Mouse (Mus musculus): ENCODE measurements around the gene Ivl. TPM values are rescaled to one million over a fixed set of nuclear protein-coding genes. Genes with fewer than 3 reads are reported as not detected.

Ivl gene
- 0.26 and 0.28 TPM in 2 replicates for polyA plus RNA-seq (2012; rRNA removed)

DNA sequence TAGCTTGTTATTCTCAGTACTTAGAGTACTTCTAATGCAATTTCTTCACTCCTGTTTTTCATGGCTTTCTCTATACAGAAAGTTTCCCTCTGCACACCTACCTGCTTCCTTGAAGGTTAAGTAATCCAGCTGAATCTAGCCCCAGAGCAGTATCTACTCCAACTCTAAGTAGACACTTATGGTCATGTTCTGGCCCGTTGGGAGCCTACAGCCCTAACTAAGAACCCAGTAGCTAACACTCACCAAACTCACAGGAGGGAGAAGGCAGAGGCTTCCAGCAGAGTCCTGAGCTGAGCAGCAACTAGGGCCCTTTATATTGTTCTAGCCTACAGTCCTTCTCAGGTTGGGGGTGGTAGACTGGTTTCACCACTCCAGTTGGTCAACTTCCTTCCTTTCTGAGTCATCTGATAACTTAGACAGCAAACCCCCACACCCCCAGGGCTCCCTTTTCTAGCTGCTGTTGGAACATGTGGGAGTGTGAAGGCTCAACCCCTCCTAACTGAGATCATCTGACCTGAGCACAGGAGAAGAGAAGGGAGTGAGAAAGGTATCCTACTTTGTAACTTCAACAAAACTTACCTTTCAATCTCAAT lies at the start of gene Ivl:
Ivl (minus strand) TSS at position 287 of the 593 bp plus-strand sequence.
- no peak for DNase-seq
- Histone ChIP-seq H3K27me3 (ENCODE audit: control insufficient read depth, insufficient read depth, low read length) (no peaks in the 10 kb centered on the region), H3K36me3 (ENCODE audit: control insufficient read depth, insufficient read depth, low read length) (no peaks in the 10 kb centered on the region), H3K27ac (ENCODE audit: control insufficient read depth, insufficient read depth, low read length) (no peak within 1 kb of the TSS), H3K4me1 (replicated peaks; ENCODE audit: control insufficient read depth, insufficient read depth, low read length) (no peaks in the 10 kb centered on the region), H3K4me3 (ENCODE audit: control insufficient read depth, insufficient read depth, low read length) (no peak within 1 kb of the TSS)
- WGBS: 67% methylated on average over 1 of the region's 1 CpGs
- no peak for TF ChIP-seq POLR2A (IDR thresholded peaks at IDR 0.05; ENCODE audit: control insufficient read depth, extremely low read depth, insufficient read depth, low read length, poor library complexity)
- TF ChIP-seq CTCF (IDR thresholded peaks at IDR 0.05; ENCODE audit: borderline replicate concordance, control insufficient read depth, extremely low read depth, insufficient read depth, low read length, poor library complexity): no peak

DNA sequence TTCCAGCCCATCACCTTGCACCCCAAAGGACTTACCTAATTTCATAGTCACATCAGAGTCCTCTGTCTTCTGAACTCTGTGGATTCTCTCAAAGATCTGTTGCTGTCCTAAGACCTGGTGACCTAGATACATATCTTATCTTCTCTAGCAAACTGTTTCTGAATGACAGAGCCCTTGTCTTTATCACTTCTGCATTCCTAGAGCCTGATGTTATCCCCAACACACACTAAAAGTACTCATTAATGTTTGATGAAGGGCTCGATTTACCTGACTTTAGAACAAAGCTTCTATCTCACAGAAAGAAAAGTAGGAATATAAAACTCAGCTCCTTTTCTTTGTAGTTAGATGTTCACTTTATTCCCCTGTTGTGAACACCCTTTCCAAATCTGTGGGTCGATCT lies 48.0 kb upstream of the Ivl start, which contains the start of gene Lce6a:
Lce6a (minus strand) TSS at position 101 of the 400 bp plus-strand sequence.
- no peak for DNase-seq
- TF ChIP-seq CTCF (IDR thresholded peaks at IDR 0.05; ENCODE audit: borderline replicate concordance, control insufficient read depth, extremely low read depth, insufficient read depth, low read length, poor library complexity): no peak
- TF ChIP-seq POLR2A (IDR thresholded peaks at IDR 0.05; ENCODE audit: control insufficient read depth, extremely low read depth, insufficient read depth, low read length, poor library complexity): no peak
- Histone ChIP-seq H3K27me3 (ENCODE audit: control insufficient read depth, insufficient read depth, low read length) (no peaks in the 10 kb centered on the region), H3K4me1 (replicated peaks; ENCODE audit: control insufficient read depth, insufficient read depth, low read length) (no peaks in the 10 kb centered on the region), H3K4me3 (ENCODE audit: control insufficient read depth, insufficient read depth, low read length) (no peak within 1 kb of the TSS), H3K27ac (ENCODE audit: control insufficient read depth, insufficient read depth, low read length) (no peak within 1 kb of the TSS), H3K36me3 (ENCODE audit: control insufficient read depth, insufficient read depth, low read length) (no peaks in the 10 kb centered on the region)
- 91% methylated on average over 2 of the region's 2 CpGs for WGBS

DNA sequence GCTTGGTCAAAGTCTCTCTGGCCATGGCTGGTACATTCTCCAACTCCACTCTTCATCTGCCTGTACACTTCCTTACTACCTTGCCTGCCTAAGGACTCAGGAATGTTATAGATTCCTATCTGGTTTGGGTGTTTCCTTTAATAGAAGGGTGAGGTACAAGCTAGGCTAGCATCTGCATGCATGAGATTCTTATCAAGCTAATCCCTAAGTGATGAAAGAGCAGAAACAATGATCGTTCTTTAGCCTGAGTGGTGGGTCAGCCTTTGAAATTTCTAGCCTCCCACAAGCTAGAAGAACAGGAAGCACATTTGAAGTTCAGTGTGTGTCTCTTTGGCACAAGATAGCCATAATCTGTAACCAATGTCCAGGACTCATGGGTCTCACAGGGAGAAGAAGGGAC lies 36.3 kb upstream of the Ivl start:
- H3K36me3 ChIP-seq (ENCODE audit: control insufficient read depth, insufficient read depth, low read length): no peaks in the 10 kb centered on the region
- TF ChIP-seq POLR2A (IDR thresholded peaks at IDR 0.05; ENCODE audit: control insufficient read depth, extremely low read depth, insufficient read depth, low read length, poor library complexity) (no peak), CTCF (IDR thresholded peaks at IDR 0.05; ENCODE audit: borderline replicate concordance, control insufficient read depth, extremely low read depth, insufficient read depth, low read length, poor library complexity) (no peak)
- no peak for DNase-seq
- H3K27me3 ChIP-seq (ENCODE audit: control insufficient read depth, insufficient read depth, low read length): no peaks in the 10 kb centered on the region
- no peak overlapping the region for H3K27ac ChIP-seq (ENCODE audit: control insufficient read depth, insufficient read depth, low read length)
- no peak overlapping the region for H3K4me3 ChIP-seq (ENCODE audit: control insufficient read depth, insufficient read depth, low read length)
- 39% methylated on average over 1 of the region's 1 CpGs for whole genome bisulfite sequencing
- no peaks in the 10 kb centered on the region for H3K4me1 ChIP-seq (replicated peaks; ENCODE audit: control insufficient read depth, insufficient read depth, low read length)

DNA sequence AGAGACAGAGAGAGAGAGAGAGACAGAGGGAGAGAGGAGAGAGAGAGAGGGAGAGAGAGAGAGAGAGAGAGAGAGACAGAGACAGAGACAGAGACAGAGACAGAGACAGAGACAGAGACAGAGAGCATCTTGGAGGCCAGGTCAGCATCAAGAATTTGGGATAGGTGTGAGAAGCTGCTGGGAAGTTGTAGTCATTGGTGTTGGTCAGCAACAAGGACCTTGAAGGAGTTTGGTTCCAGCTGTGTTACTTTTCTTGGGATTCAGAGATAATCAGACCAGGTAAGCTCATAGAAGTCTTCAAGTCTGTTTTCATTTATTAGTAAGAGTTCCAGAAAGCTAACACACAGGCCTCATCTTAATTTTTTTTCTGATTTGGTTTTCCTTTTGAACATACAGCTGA lies 33.9 kb upstream of the Ivl start, which contains the start of gene 2210017I01Rik:
2210017I01Rik (minus strand) TSS at position 101 of the 400 bp plus-strand sequence.
- Histone ChIP-seq H3K36me3 (ENCODE audit: control insufficient read depth, insufficient read depth, low read length) (no peaks in the 10 kb centered on the region), H3K4me3 (ENCODE audit: control insufficient read depth, insufficient read depth, low read length) (no peak within 1 kb of the TSS), H3K27me3 (ENCODE audit: control insufficient read depth, insufficient read depth, low read length) (no peaks in the 10 kb centered on the region), H3K27ac (ENCODE audit: control insufficient read depth, insufficient read depth, low read length) (no peak within 1 kb of the TSS), H3K4me1 (replicated peaks; ENCODE audit: control insufficient read depth, insufficient read depth, low read length) (no peaks in the 10 kb centered on the region)
- TF ChIP-seq POLR2A (IDR thresholded peaks at IDR 0.05; ENCODE audit: control insufficient read depth, extremely low read depth, insufficient read depth, low read length, poor library complexity) (no peak), CTCF (IDR thresholded peaks at IDR 0.05; ENCODE audit: borderline replicate concordance, control insufficient read depth, extremely low read depth, insufficient read depth, low read length, poor library complexity) (no peak)
- DNase-seq: no peak

DNA sequence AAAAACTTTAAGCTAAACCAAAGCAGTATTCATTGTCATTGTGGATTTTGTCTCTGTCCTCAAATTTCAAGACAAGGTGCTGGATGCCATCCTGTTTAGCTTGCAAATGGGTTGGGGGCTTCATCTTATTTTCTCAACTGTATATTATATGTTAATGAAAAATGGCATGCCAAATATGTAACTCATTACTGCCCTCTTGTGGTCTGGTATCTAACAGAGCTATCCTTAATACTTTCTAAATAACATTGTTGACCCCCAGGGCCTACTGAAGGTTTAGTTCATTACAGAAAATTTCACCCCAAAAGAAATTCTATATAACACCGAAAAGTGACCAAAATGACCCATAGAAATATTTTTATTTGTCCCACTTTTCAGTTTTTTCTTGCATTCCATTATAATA lies 28.6 kb upstream of the Ivl start:
- Histone ChIP-seq H3K27me3 (ENCODE audit: control insufficient read depth, insufficient read depth, low read length) (no peaks in the 10 kb centered on the region), H3K4me3 (ENCODE audit: control insufficient read depth, insufficient read depth, low read length) (no peak overlapping the region), H3K27ac (ENCODE audit: control insufficient read depth, insufficient read depth, low read length) (no peak overlapping the region), H3K4me1 (replicated peaks; ENCODE audit: control insufficient read depth, insufficient read depth, low read length) (no peaks in the 10 kb centered on the region), H3K36me3 (ENCODE audit: control insufficient read depth, insufficient read depth, low read length) (no peaks in the 10 kb centered on the region)
- 67% methylated on average over 1 of the region's 1 CpGs for WGBS
- DNase-seq: no peak
- TF ChIP-seq POLR2A (IDR thresholded peaks at IDR 0.05; ENCODE audit: control insufficient read depth, extremely low read depth, insufficient read depth, low read length, poor library complexity) (no peak), CTCF (IDR thresholded peaks at IDR 0.05; ENCODE audit: borderline replicate concordance, control insufficient read depth, extremely low read depth, insufficient read depth, low read length, poor library complexity) (no peak)

DNA sequence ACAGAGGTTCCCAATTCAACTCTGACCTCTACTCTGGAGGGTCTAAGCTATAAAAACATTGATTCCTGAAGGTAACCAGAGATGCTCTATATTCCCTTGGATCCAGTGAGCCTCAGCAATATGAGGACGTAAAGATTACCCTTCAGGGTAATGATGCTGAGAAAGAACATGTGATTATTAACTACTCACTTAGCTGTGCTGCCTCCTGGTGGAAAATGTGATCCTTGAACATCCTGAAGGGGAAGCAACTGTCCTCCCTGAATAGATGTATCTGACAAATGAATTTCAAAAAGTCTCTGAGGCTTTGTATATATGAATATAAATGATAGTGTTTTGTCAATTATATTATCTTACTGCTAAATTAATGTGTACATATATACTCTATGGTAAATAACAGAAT lies 26.9 kb upstream of the Ivl start:
- TF ChIP-seq CTCF (IDR thresholded peaks at IDR 0.05; ENCODE audit: borderline replicate concordance, control insufficient read depth, extremely low read depth, insufficient read depth, low read length, poor library complexity) (no peak), POLR2A (IDR thresholded peaks at IDR 0.05; ENCODE audit: control insufficient read depth, extremely low read depth, insufficient read depth, low read length, poor library complexity) (no peak)
- H3K4me3 ChIP-seq (ENCODE audit: control insufficient read depth, insufficient read depth, low read length): no peak overlapping the region
- WGBS: 43% methylated on average over 1 of the region's 1 CpGs
- DNase-seq: no peak
- no peaks in the 10 kb centered on the region for H3K27me3 ChIP-seq (ENCODE audit: control insufficient read depth, insufficient read depth, low read length)
- H3K4me1 ChIP-seq (replicated peaks; ENCODE audit: control insufficient read depth, insufficient read depth, low read length): no peaks in the 10 kb centered on the region
- no peak overlapping the region for H3K27ac ChIP-seq (ENCODE audit: control insufficient read depth, insufficient read depth, low read length)
- H3K36me3 ChIP-seq (ENCODE audit: control insufficient read depth, insufficient read depth, low read length): no peaks in the 10 kb centered on the region

DNA sequence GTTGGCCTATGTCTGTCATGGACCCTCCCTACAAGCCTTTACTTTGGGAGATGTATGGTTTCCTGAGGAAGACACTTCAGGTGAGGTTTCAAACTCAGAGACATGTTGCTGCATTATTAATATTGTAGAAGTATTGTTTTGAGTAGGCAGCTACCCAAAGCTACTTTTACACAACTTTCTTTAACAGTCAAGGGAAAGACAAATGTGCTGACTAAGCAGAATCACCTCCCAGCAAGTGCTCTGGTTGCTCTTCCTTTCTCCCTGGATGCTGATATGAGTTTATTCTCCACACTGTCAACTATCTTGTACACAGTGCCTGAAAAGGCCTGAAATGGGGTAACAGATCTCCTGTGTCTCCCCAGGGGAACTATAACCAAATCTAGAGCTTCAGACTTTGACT lies 26.4 kb upstream of the Ivl start:
- TF ChIP-seq POLR2A (IDR thresholded peaks at IDR 0.05; ENCODE audit: control insufficient read depth, extremely low read depth, insufficient read depth, low read length, poor library complexity): no peak
- TF ChIP-seq CTCF (IDR thresholded peaks at IDR 0.05; ENCODE audit: borderline replicate concordance, control insufficient read depth, extremely low read depth, insufficient read depth, low read length, poor library complexity): no peak
- DNase-seq: no peak

More for the DNA sequence above, 26.4 kb upstream of the Ivl start:
- H3K27ac ChIP-seq (ENCODE audit: control insufficient read depth, insufficient read depth, low read length): no peak overlapping the region
- H3K4me1 ChIP-seq (replicated peaks; ENCODE audit: control insufficient read depth, insufficient read depth, low read length): no peaks in the 10 kb centered on the region
- H3K27me3 ChIP-seq (ENCODE audit: control insufficient read depth, insufficient read depth, low read length): no peaks in the 10 kb centered on the region
- H3K36me3 ChIP-seq (ENCODE audit: control insufficient read depth, insufficient read depth, low read length): no peaks in the 10 kb centered on the region
- H3K4me3 ChIP-seq (ENCODE audit: control insufficient read depth, insufficient read depth, low read length): no peak overlapping the region
